Mouse (Mus musculus): ENCODE measurements at regions not wholly inside any gene's neighbourhood (a gene's known extent, or its start where the extent isn't known, plus 50 kb on each side); places are given as distances from the start of the nearest gene placed in this dataset.
A peak's percentile ranks its signal among the peaks of the same experiment; 100 is the strongest.

- DNase-seq, result no peak
Measured at GRCm38 (mm10) chr12:85527011-85527410, 53.3 kb downstream of the Fos start.

GRCm38 (mm10) chr12:85531638-85532037 lies 57.9 kb downstream of the Fos start:
- no peak for DNase-seq

- DNase-seq, result no peak
Measured at GRCm38 (mm10) chr12:85532221-85532612, 58.5 kb downstream of the Fos start.

- no peak for DNase-seq
Measured at GRCm38 (mm10) chr12:85532613-85533460, 59.1 kb downstream of the Fos start.

GRCm38 (mm10) chr12:85533603-85534002 lies 59.9 kb downstream of the Fos start:
- DNase-seq, result no peak

- no peak for DNase-seq
Measured at GRCm38 (mm10) chr12:85539423-85539822, 59.4 kb upstream of the Jdp2 start.

- DNase-seq, result peak; percentile 27
Measured at GRCm38 (mm10) chr12:85541153-85541552, 57.7 kb upstream of the Jdp2 start.

- no peak for DNase-seq
Measured at GRCm38 (mm10) chr12:85542881-85543280, 55.9 kb upstream of the Jdp2 start.

- no peak for DNase-seq
Measured at GRCm38 (mm10) chr12:85543520-85543919, 55.3 kb upstream of the Jdp2 start.

- DNase-seq, result no peak
Measured at GRCm38 (mm10) chr12:85544801-85545200, 54.0 kb upstream of the Jdp2 start.

- DNase-seq, result no peak
Measured at GRCm38 (mm10) chr12:85545718-85546117, 53.1 kb upstream of the Jdp2 start.

GRCm38 (mm10) chr12:85548076-85548475 lies 50.8 kb upstream of the Jdp2 start:
- DNase-seq, result no peak

Measured in liver (tissue).